Mouse (Mus musculus) intestine, embryonic 14.5 days (tissue): ENCODE data around the gene Sertad3. TPM values are rescaled to one million over a fixed set of nuclear protein-coding genes. Genes with fewer than 3 reads are reported as not detected.

Experiments
- ATAC-seq: fragments of 200-750 bp; cut with Nextera tagmentation; replicated peaks from 2 replicates; pipeline ENCODE4 v1.8.0; 2017; ENCODE audit warnings: low read depth, moderate number of reproducible peaks, moderate TSS enrichment, moderate library complexity; ENCODE audit not compliant: low FRiP score, low TSS enrichment
- DNase-seq: peaks from one replicate; pipeline ENCODE4 v3.0.0-alpha.2; 2018; ENCODE audit warnings: low spot score
- H3K27ac ChIP-seq: fragments of 300-500 bp; sonication (generic); 2 replicates; pipeline ENCODE4 v1.5.1; 2014; ENCODE audit warnings: low read depth, mild to moderate bottlenecking, control low read depth
- H3K27me3 ChIP-seq: fragments of 300-500 bp; sonication (generic); replicated peaks from 2 replicates; pipeline ENCODE4 v1.6.1; 2014; ENCODE audit warnings: low read length, control low read depth; ENCODE audit not compliant: control insufficient read depth, insufficient read depth
- H3K36me3 ChIP-seq: fragments of 300-500 bp; sonication (generic); 2 replicates; pipeline ENCODE4 v1.6.1; 2014; ENCODE audit warnings: low read length, control low read depth; ENCODE audit not compliant: control insufficient read depth, insufficient read depth
- H3K4me1 ChIP-seq: fragments of 300-500 bp; sonication (generic); replicated peaks from 2 replicates; pipeline ENCODE4 v1.6.1; 2014; ENCODE audit warnings: low read length, control low read depth, mixed read lengths; ENCODE audit not compliant: control insufficient read depth, insufficient read depth
- H3K4me2 ChIP-seq: fragments of 300-500 bp; sonication (generic); 2 replicates; pipeline ENCODE4 v1.6.1; 2014; ENCODE audit warnings: low read length
- H3K4me3 ChIP-seq: fragments of 300-500 bp; sonication (generic); 2 replicates; pipeline ENCODE4 v1.5.1; 2014; ENCODE audit warnings: low read depth, low read length, control low read depth, mixed read lengths
- H3K9ac ChIP-seq: fragments of 300-500 bp; sonication (generic); 2 replicates; pipeline ENCODE4 v1.6.1; 2014; ENCODE audit warnings: mild to moderate bottlenecking, low read length
- H3K9me3 ChIP-seq: fragments of 300-500 bp; sonication (generic); 2 replicates; pipeline ENCODE4 v1.6.1; 2016; ENCODE audit warnings: low read length, control low read depth; ENCODE audit not compliant: control insufficient read depth
- WGBS: fragments of 180-500 bp; shearing (Covaris S2); extraction: QIAGEN DNeasy Blood & Tissue Kit; methylation state at CpG from one replicate; pipeline ENCODE4 v1.1.7; 2014; 5-methylcytosine and 5-hydroxymethylcytosine counted together
- polyA plus RNA-seq: library from polyadenylated mRNA; unstranded; fragments of >200 nt; fragmentation: Nextera tagmentation; extraction: Ambion mirVana; gene quantifications from 2 replicates; pipeline ENCODE4 v1.2.1, GENCODE M21; 2014

Gene Sertad3
- 25.2 and 29.0 TPM in 2 replicates for polyA plus RNA-seq

- Histone ChIP-seq H3K9me3 (no peaks in the 10 kb centered on the region), H3K4me2 (peak within 1 kb of the TSS; percentile 47), H3K9ac (peak within 1 kb of the TSS; percentile 49), H3K27ac (peak within 1 kb of the TSS; percentile 85), H3K27me3 (no peaks in the 10 kb centered on the region), H3K4me3 (peak within 1 kb of the TSS; percentile 79), H3K36me3 (peaks cover 22% of the 10 kb centered on the region), H3K4me1 (peaks cover 7% of the 10 kb centered on the region)
- DNase-seq (peak; percentile 99), ATAC-seq (peak; percentile 94)
- WGBS: 1% methylated on average over 35 of the region's 36 CpGs
These were observed at the start of gene Sertad3 for GRCm38 (mm10) chr7:27473156-27473834. Sertad3 (plus strand) TSS chr7:27473768.

- Histone ChIP-seq H3K4me3 (no peak overlapping the region), H3K4me2 (no peak overlapping the region), H3K9ac (no peak overlapping the region), H3K27ac (no peak overlapping the region), H3K27me3 (no peaks in the 10 kb centered on the region), H3K9me3 (peaks cover 8% of the 10 kb centered on the region), H3K4me1 (no peaks in the 10 kb centered on the region), H3K36me3 (no peaks in the 10 kb centered on the region)
- ATAC-seq: no peak
- DNase-seq: no peak
- WGBS: 78% methylated on average over 1 of the region's 1 CpGs
These were observed 46.2 kb upstream of the Sertad3 start for GRCm38 (mm10) chr7:27427387-27427786.

- no peak for DNase-seq
These were observed 45.6 kb upstream of the Sertad3 start for GRCm38 (mm10) chr7:27428002-27428401.

GRCm38 (mm10) chr7:27429135-27429534 lies 44.4 kb upstream of the Sertad3 start:
- Histone ChIP-seq H3K9ac (no peak overlapping the region), H3K4me1 (no peaks in the 10 kb centered on the region), H3K9me3 (peaks cover 8% of the 10 kb centered on the region), H3K27me3 (peaks cover 15% of the 10 kb centered on the region), H3K27ac (no peak overlapping the region), H3K4me2 (no peak overlapping the region), H3K36me3 (no peaks in the 10 kb centered on the region), H3K4me3 (no peak overlapping the region)
- 58% methylated on average over 2 of the region's 2 CpGs for WGBS
- DNase-seq (no peak), ATAC-seq (no peak)

More at GRCm38 (mm10) chr7:27428002-27428401, 45.6 kb upstream of the Sertad3 start:
- WGBS: 77% methylated on average over 11 of the region's 11 CpGs
- peaks cover 4% of the 10 kb centered on the region; the same call in 1 of the 2 replicates for H3K27me3 ChIP-seq
- ATAC-seq: no peak
- H3K9ac ChIP-seq: no peak overlapping the region
- H3K4me2 ChIP-seq: no peak overlapping the region
- H3K4me3 ChIP-seq: no peak overlapping the region
- H3K36me3 ChIP-seq: no peaks in the 10 kb centered on the region
- no peaks in the 10 kb centered on the region for H3K4me1 ChIP-seq
- H3K9me3 ChIP-seq: peaks cover 8% of the 10 kb centered on the region
- H3K27ac ChIP-seq: no peak overlapping the region

- Histone ChIP-seq H3K4me1 (no peaks in the 10 kb centered on the region), H3K4me2 (no peak overlapping the region), H3K4me3 (no peak overlapping the region), H3K9me3 (peaks cover 8% of the 10 kb centered on the region), H3K27me3 (peaks cover 28% of the 10 kb centered on the region), H3K9ac (no peak overlapping the region), H3K27ac (no peak overlapping the region), H3K36me3 (no peaks in the 10 kb centered on the region)
- 32% methylated on average over 10 of the region's 10 CpGs for WGBS
- DNase-seq (no peak), ATAC-seq (no peak)
These were observed 40.2 kb upstream of the Sertad3 start for GRCm38 (mm10) chr7:27433349-27433748.

GRCm38 (mm10) chr7:27433794-27434193 lies 39.8 kb upstream of the Sertad3 start:
- H3K27me3 ChIP-seq: peaks cover 28% of the 10 kb centered on the region
- WGBS: 11% methylated on average over 10 of the region's 10 CpGs
- no peak overlapping the region for H3K4me2 ChIP-seq
- DNase-seq (no peak), ATAC-seq (0 out of 2 replicates have a peak, but pooled peaks have one; percentile 27)
- no peak overlapping the region for H3K27ac ChIP-seq
- H3K36me3 ChIP-seq: no peaks in the 10 kb centered on the region
- no peaks in the 10 kb centered on the region for H3K4me1 ChIP-seq
- H3K9ac ChIP-seq: no peak overlapping the region
- H3K4me3 ChIP-seq: no peak overlapping the region
- H3K9me3 ChIP-seq: peaks cover 8% of the 10 kb centered on the region

- 51% methylated on average over 5 of the region's 5 CpGs for WGBS
- Histone ChIP-seq H3K4me3 (no peak overlapping the region), H3K4me2 (no peak overlapping the region), H3K9ac (no peak overlapping the region), H3K27me3 (peaks cover 28% of the 10 kb centered on the region), H3K27ac (no peak overlapping the region), H3K4me1 (no peaks in the 10 kb centered on the region), H3K36me3 (no peaks in the 10 kb centered on the region), H3K9me3 (0 out of 2 replicates have a peak, but pooled peaks cover 3% of the 10 kb centered on the region)
- ATAC-seq (no peak), DNase-seq (no peak)
These were observed 36.0 kb upstream of the Sertad3 start for GRCm38 (mm10) chr7:27437544-27437943.

- Histone ChIP-seq H3K27ac (no peak overlapping the region), H3K9ac (no peak overlapping the region), H3K9me3 (0 out of 2 replicates have a peak, but pooled peaks cover 3% of the 10 kb centered on the region), H3K4me1 (no peaks in the 10 kb centered on the region), H3K36me3 (no peaks in the 10 kb centered on the region), H3K27me3 (peaks cover 12% of the 10 kb centered on the region), H3K4me2 (no peak overlapping the region), H3K4me3 (no peak overlapping the region)
- ATAC-seq (no peak), DNase-seq (no peak)
- WGBS: 78% methylated on average over 4 of the region's 4 CpGs
These were observed 33.6 kb upstream of the Sertad3 start for GRCm38 (mm10) chr7:27440014-27440413.

GRCm38 (mm10) chr7:27446051-27446450 lies 27.5 kb upstream of the Sertad3 start:
- peak overlapping the region; percentile 38 for H3K4me3 ChIP-seq
- peak overlapping the region; percentile 96 for H3K4me2 ChIP-seq
- H3K36me3 ChIP-seq: no peaks in the 10 kb centered on the region
- 6% methylated on average over 18 of the region's 18 CpGs for WGBS
- no peak overlapping the region for H3K27ac ChIP-seq
- H3K9ac ChIP-seq: peak overlapping the region; percentile 46
- ATAC-seq (no peak), DNase-seq (no peak)
- H3K4me1 ChIP-seq: peaks cover 14% of the 10 kb centered on the region
- no peaks in the 10 kb centered on the region for H3K9me3 ChIP-seq
- peaks cover 30% of the 10 kb centered on the region for H3K27me3 ChIP-seq
